Mouse (Mus musculus) erythroblast, embryonic 14.5 days (primary cell): ENCODE data around the gene Slco3a1. TPM values are rescaled to one million over a fixed set of nuclear protein-coding genes. Genes with fewer than 3 reads are reported as not detected.

Experiments
- H3K27me3 ChIP-seq: 2 replicates; pipeline ENCODE4 v1.6.1; 2012; ENCODE audit warnings: inconsistent platforms; ENCODE audit not compliant: control insufficient read depth
- H3K36me3 ChIP-seq: 2 replicates; pipeline ENCODE4 v1.6.1; 2012; ENCODE audit warnings: mild to moderate bottlenecking, inconsistent platforms; ENCODE audit not compliant: control insufficient read depth
- H3K4me1 ChIP-seq: 2 replicates; pipeline ENCODE4 v1.6.1; 2012; ENCODE audit warnings: inconsistent platforms; ENCODE audit not compliant: control insufficient read depth
- H3K4me3 ChIP-seq: replicated peaks from 2 replicates; pipeline ENCODE3; 2012; ENCODE audit warnings: moderate library complexity, mild to moderate bottlenecking, inconsistent platforms
- H3K9me3 ChIP-seq: 2 replicates; pipeline ENCODE4 v1.6.1; 2012; ENCODE audit warnings: low read length, inconsistent platforms, mixed read lengths; ENCODE audit not compliant: control insufficient read depth
- GATA1 ChIP-seq: IDR thresholded peaks from 2 replicates; pipeline ENCODE4 v1.6.1; 2012; ENCODE audit warnings: low read length, inconsistent platforms, mixed read lengths
- TAL1 ChIP-seq: IDR thresholded peaks from 3 replicates; pipeline ENCODE4 v1.6.1; 2012; ENCODE audit warnings: low read length, inconsistent platforms, mixed read lengths
- polyA plus RNA-seq: library from polyadenylated mRNA; stranded (reverse); fragments of >175 nt; gene quantifications from 2 replicates; pipeline ENCODE4 v1.2.3, GENCODE M21; 2012

Gene Slco3a1
- polyA plus RNA-seq, 1 experiment: 0.06 TPM

GRCm38 (mm10) chr7:74458475-74459221, 95.9 kb downstream of the Slco3a1 start:
- Histone ChIP-seq H3K27me3 (no peaks in the 10 kb centered on the region), H3K4me3 (no peak overlapping the region), H3K9me3 (no peaks in the 10 kb centered on the region), H3K36me3 (no peaks in the 10 kb centered on the region), H3K4me1 (no peaks in the 10 kb centered on the region)
- no peak for TF ChIP-seq TAL1

- Histone ChIP-seq H3K4me3 (no peak overlapping the region), H3K36me3 (no peaks in the 10 kb centered on the region), H3K4me1 (no peaks in the 10 kb centered on the region), H3K9me3 (no peaks in the 10 kb centered on the region), H3K27me3 (no peaks in the 10 kb centered on the region)
- no peak for TF ChIP-seq TAL1
- no peak for TF ChIP-seq GATA1
These were observed 97.1 kb downstream of the Slco3a1 start for GRCm38 (mm10) chr7:74457347-74457975.

- no peak for TF ChIP-seq GATA1
- TF ChIP-seq TAL1: no peak
- Histone ChIP-seq H3K36me3 (no peaks in the 10 kb centered on the region), H3K4me3 (no peak overlapping the region), H3K9me3 (no peaks in the 10 kb centered on the region), H3K27me3 (no peaks in the 10 kb centered on the region), H3K4me1 (no peaks in the 10 kb centered on the region)
These were observed 97.8 kb downstream of the Slco3a1 start for GRCm38 (mm10) chr7:74456781-74457180.

GRCm38 (mm10) chr7:74451047-74451446, 103.5 kb downstream of the Slco3a1 start:
- Histone ChIP-seq H3K36me3 (no peaks in the 10 kb centered on the region), H3K4me1 (no peaks in the 10 kb centered on the region), H3K9me3 (no peaks in the 10 kb centered on the region), H3K27me3 (no peaks in the 10 kb centered on the region), H3K4me3 (no peak overlapping the region)
- TF ChIP-seq GATA1 (no peak), TAL1 (no peak)

- H3K4me1 ChIP-seq: no peaks in the 10 kb centered on the region
- TF ChIP-seq TAL1 (no peak), GATA1 (no peak)
- no peaks in the 10 kb centered on the region for H3K36me3 ChIP-seq
- no peaks in the 10 kb centered on the region for H3K27me3 ChIP-seq
- no peak overlapping the region for H3K4me3 ChIP-seq
- no peaks in the 10 kb centered on the region for H3K9me3 ChIP-seq
These were observed 104.8 kb downstream of the Slco3a1 start for GRCm38 (mm10) chr7:74449802-74450201.

GRCm38 (mm10) chr7:74447781-74448180, 106.8 kb downstream of the Slco3a1 start:
- TF ChIP-seq TAL1 (no peak), GATA1 (no peak)
- Histone ChIP-seq H3K4me3 (no peak overlapping the region), H3K9me3 (no peaks in the 10 kb centered on the region), H3K27me3 (no peaks in the 10 kb centered on the region), H3K36me3 (no peaks in the 10 kb centered on the region), H3K4me1 (no peaks in the 10 kb centered on the region)

GRCm38 (mm10) chr7:74445148-74445547, 109.4 kb downstream of the Slco3a1 start:
- no peak for TF ChIP-seq GATA1
- no peak for TF ChIP-seq TAL1
- H3K9me3 ChIP-seq: no peaks in the 10 kb centered on the region
- no peaks in the 10 kb centered on the region for H3K4me1 ChIP-seq
- H3K36me3 ChIP-seq: no peaks in the 10 kb centered on the region
- no peak overlapping the region for H3K4me3 ChIP-seq
- no peaks in the 10 kb centered on the region for H3K27me3 ChIP-seq

- Histone ChIP-seq H3K4me1 (no peaks in the 10 kb centered on the region), H3K9me3 (no peaks in the 10 kb centered on the region), H3K36me3 (no peaks in the 10 kb centered on the region), H3K4me3 (no peak overlapping the region), H3K27me3 (no peaks in the 10 kb centered on the region)
- TF ChIP-seq TAL1 (no peak), GATA1 (no peak)
These were observed 112.2 kb downstream of the Slco3a1 start for GRCm38 (mm10) chr7:74442380-74442779.

- Histone ChIP-seq H3K9me3 (no peaks in the 10 kb centered on the region), H3K27me3 (no peaks in the 10 kb centered on the region)
These were observed 117.0 kb downstream of the Slco3a1 start for GRCm38 (mm10) chr7:74437534-74437933.

More at GRCm38 (mm10) chr7:74437534-74437933, 117.0 kb downstream of the Slco3a1 start:
- TF ChIP-seq TAL1 (no peak), GATA1 (no peak)
- H3K4me3 ChIP-seq: no peak overlapping the region
- no peaks in the 10 kb centered on the region for H3K4me1 ChIP-seq
- H3K36me3 ChIP-seq: no peaks in the 10 kb centered on the region
